Mouse (Mus musculus) heart, postnatal 36 days (tissue): ENCODE data around the gene Gm17482. TPM values are rescaled to one million over a fixed set of nuclear protein-coding genes. Genes with fewer than 3 reads are reported as not detected.
A peak's percentile ranks its signal among the peaks of the same experiment; 100 is the strongest.

Experiments used
- DNase-seq, 2 experiments: peaks; one replicate each; pipeline ENCODE4 v3.0.0; 2021 to 2022
- intact Hi-C: fragments of 180-260 bp; cut with DNase I; formaldehyde crosslinking; loops from one replicate; pipeline ENCODE4 v1.15.1; 2025
- total RNA-seq, 2 experiments: library from RNA; stranded (reverse); gene quantifications; 2 replicates each; pipeline ENCODE4 v1.2.3; 2021

Gene Gm17482
- total RNA-seq, 2 experiments from 2014 or later, result not detected

- DNase-seq, result no peak
- intact Hi-C loops, result no loop called here
Observed at GRCm38 (mm10) chr6:115241939-115242338, 14.8 kb downstream of the Gm17482 start.

- intact Hi-C loops, result no loop called here
- DNase-seq, result no peak
Observed at GRCm38 (mm10) chr6:115244222-115244621, 17.1 kb downstream of the Gm17482 start.

GRCm38 (mm10) chr6:115245500-115246058 is 18.4 kb downstream of the Gm17482 start:
- intact Hi-C loops, result no loop called here

GRCm38 (mm10) chr6:115251531-115251985 is 24.4 kb downstream of the Gm17482 start:
- peak; percentile 67 to 74 for DNase-seq
- intact Hi-C loops, result no loop called here

More at GRCm38 (mm10) chr6:115245500-115246058, 18.4 kb downstream of the Gm17482 start:
- no peak for DNase-seq

- intact Hi-C loops, result no loop called here
- DNase-seq, result no peak
Observed at GRCm38 (mm10) chr6:115252099-115252873, 25.1 kb downstream of the Gm17482 start, which contains the start of gene Timp4. Gene Timp4, minus strand, starts transcription at chr6:115252205.

- no peak for DNase-seq
- intact Hi-C loops, result no loop called here
Observed at GRCm38 (mm10) chr6:115255171-115255570, 28.0 kb downstream of the Gm17482 start.

GRCm38 (mm10) chr6:115260507-115260906 is 33.4 kb downstream of the Gm17482 start:
- intact Hi-C loops, result no loop called here
- DNase-seq, result no peak

GRCm38 (mm10) chr6:115266791-115267190 is 39.6 kb downstream of the Gm17482 start:
- no peak for DNase-seq
- intact Hi-C loops, result loop anchor here (5.0 kb wide), 1 partner anchor 219 kb away; no protein-coding TSS in a partner anchor

- peak; percentile 79 to 82 for DNase-seq
- intact Hi-C loops, result loop anchor here (1.0 to 5.0 kb wide), 5 partner anchors 41 to 339 kb away; partner anchors contain the start of gene Gm17482
Observed at GRCm38 (mm10) chr6:115267916-115268315, 40.8 kb downstream of the Gm17482 start.

GRCm38 (mm10) chr6:115268551-115269385 is 41.6 kb downstream of the Gm17482 start:
- intact Hi-C loops, result loop anchor here (1.0 to 5.0 kb wide), 5 partner anchors 41 to 340 kb away; partner anchors contain the start of gene Gm17482
- DNase-seq, result peak in 1 of 2 experiments; percentile 30

GRCm38 (mm10) chr6:115269561-115269960 is 42.4 kb downstream of the Gm17482 start:
- DNase-seq, result no peak
- intact Hi-C loops, result loop anchor here (2.0 to 5.0 kb wide), 2 partner anchors 222 to 341 kb away; no protein-coding TSS in a partner anchor

GRCm38 (mm10) chr6:115270085-115270484 is 42.9 kb downstream of the Gm17482 start:
- peak; percentile 27 to 35 for DNase-seq

GRCm38 (mm10) chr6:115271326-115271725 is 44.2 kb downstream of the Gm17482 start:
- DNase-seq, result no peak
- intact Hi-C loops, result no loop called here

More at GRCm38 (mm10) chr6:115270085-115270484, 42.9 kb downstream of the Gm17482 start:
- intact Hi-C loops, result no loop called here

GRCm38 (mm10) chr6:115271866-115272271 is 44.7 kb downstream of the Gm17482 start:
- DNase-seq, result peak; percentile 64 to 67
- intact Hi-C loops, result loop anchor here (2.0 kb wide), 1 partner anchor 89 kb away; the partner anchor contains the start of gene Pparg

- DNase-seq, result peak; percentile 51 to 58
- intact Hi-C loops, result loop anchor here (2.0 kb wide), 1 partner anchor 87 kb away; the partner anchor contains the start of gene Pparg
Observed at GRCm38 (mm10) chr6:115273346-115273745, 46.2 kb downstream of the Gm17482 start.

- intact Hi-C loops, result loop anchor here (1.0 kb wide), 1 partner anchor 70 kb away; no protein-coding TSS in a partner anchor
- no peak for DNase-seq
Observed at GRCm38 (mm10) chr6:115274705-115275104, 47.6 kb downstream of the Gm17482 start.

GRCm38 (mm10) chr6:115275116-115275815 is 48.1 kb downstream of the Gm17482 start:
- DNase-seq, result no peak
- intact Hi-C loops, result loop anchor here (1.0 kb wide), 1 partner anchor 69 kb away; no protein-coding TSS in a partner anchor

GRCm38 (mm10) chr6:115278086-115278485 is 50.9 kb downstream of the Gm17482 start:
- intact Hi-C loops, result no loop called here
- DNase-seq, result no peak

GRCm38 (mm10) chr6:115279639-115280038 is 52.5 kb downstream of the Gm17482 start:
- intact Hi-C loops, result no loop called here
- DNase-seq, result no peak

- DNase-seq, result no peak
- intact Hi-C loops, result no loop called here
Observed at GRCm38 (mm10) chr6:115284153-115284552, 57.0 kb downstream of the Gm17482 start.
